Mouse (Mus musculus) macrophage (primary cell): Measurements from ENCODE around the gene Fbp1. TPM values are rescaled to one million over a fixed set of nuclear protein-coding genes. Genes with fewer than 3 reads are reported as not detected.
"Not testable (repeated sequence)": the region's sequence is repeated elsewhere in the genome, so short reads cannot be mapped to it uniquely, and the experiment has no call there.

Experiments used
- H3K27ac ChIP-seq: fragments of 350-480 bp; formaldehyde crosslinking; 2 replicates; pipeline ENCODE4 v1.9.0; 2021
- H3K36me3 ChIP-seq: fragments of 350-480 bp; formaldehyde crosslinking; 2 replicates; pipeline ENCODE4 v1.9.0; 2021; ENCODE audit errors: inconsistent target
- H3K4me3 ChIP-seq: fragments of 350-480 bp; formaldehyde crosslinking; 2 replicates; pipeline ENCODE4 v1.9.0; 2021; ENCODE audit errors: inconsistent target
- H3K79me2 ChIP-seq: fragments of 350-480 bp; formaldehyde crosslinking; 2 replicates; pipeline ENCODE4 v1.9.0; 2021; ENCODE audit errors: inconsistent target
- WGBS: methylation state at CpG from one replicate; pipeline ENCODE4 v1.1.7; 2026; ENCODE audit warnings: inconsistent platforms; ENCODE audit not compliant: missing documents; 5-methylcytosine and 5-hydroxymethylcytosine counted together
- polyA plus RNA-seq: library from polyadenylated mRNA; stranded (reverse); fragments of 250-400 nt; gene quantifications from 3 replicates; pipeline ENCODE4 v1.2.4, GENCODE M21; 2018; ENCODE audit warnings: inconsistent platforms
- total RNA-seq, 78 experiments: library from RNA; depleted of rRNA; stranded (reverse); fragments of 250-400 nt; gene quantifications; 1 replicate in 9 of 78; 2 replicates in 24 of 78; 3 replicates in 43 of 78; 4 replicates in 2 of 78; pipeline ENCODE4 v1.2.4; 2018; ENCODE audit warnings: inconsistent platforms in 56 of 78

Fbp1 gene
- not detected for total RNA-seq (2018; cell fraction: chromatin; rRNA removed)
- under 1 TPM in 1 of 26 experiments, not detected in 25; 0.09 TPM for total RNA-seq (2018; cell fraction: cytosol; rRNA removed)
- not detected for total RNA-seq (2018; cell fraction: nucleus; rRNA removed)
- 0.13 TPM in 1 of 3 replicates, not detected in the others for polyA plus RNA-seq

- Histone ChIP-seq H3K27ac (no peak within 1 kb of the TSS), H3K79me2 (no peaks in the 10 kb centered on the region), H3K4me3 (no peak within 1 kb of the TSS), H3K36me3 (no peaks in the 10 kb centered on the region)
- WGBS: 12% methylated on average over 29 of the region's 29 CpGs
These were observed at the start of gene Fbp1 for GRCm38 (mm10) chr13:62887712-62888441. TSS of gene Fbp1 (minus strand) at chr13:62888282.

- Histone ChIP-seq H3K4me3 (no peak overlapping the region), H3K36me3 (no peaks in the 10 kb centered on the region), H3K79me2 (no peaks in the 10 kb centered on the region), H3K27ac (no peak overlapping the region)
- 94% methylated on average over 4 of the region's 4 CpGs for WGBS
These were observed 44.4 kb upstream of the Fbp1 start for GRCm38 (mm10) chr13:62932452-62932851.

GRCm38 (mm10) chr13:62929766-62930389, 41.8 kb upstream of the Fbp1 start:
- Histone ChIP-seq H3K4me3 (no peak overlapping the region), H3K36me3 (no peaks in the 10 kb centered on the region), H3K79me2 (no peaks in the 10 kb centered on the region), H3K27ac (no peak overlapping the region)
- WGBS: 97% methylated on average over 9 of the region's 9 CpGs

GRCm38 (mm10) chr13:62929144-62929543, 41.1 kb upstream of the Fbp1 start:
- H3K27ac ChIP-seq, H3K79me2 ChIP-seq, H3K4me3 ChIP-seq, H3K36me3 ChIP-seq: not testable (repeated sequence)
- WGBS: 90% methylated on average over 2 of the region's 3 CpGs

GRCm38 (mm10) chr13:62927470-62927869, 39.4 kb upstream of the Fbp1 start:
- Histone ChIP-seq H3K36me3 (no peaks in the 10 kb centered on the region), H3K4me3 (no peak overlapping the region), H3K27ac (no peak overlapping the region), H3K79me2 (no peaks in the 10 kb centered on the region)
- WGBS: 73% methylated on average over 1 of the region's 1 CpGs

- Histone ChIP-seq H3K4me3 (no peak overlapping the region), H3K36me3 (no peaks in the 10 kb centered on the region), H3K79me2 (no peaks in the 10 kb centered on the region), H3K27ac (no peak overlapping the region)
- WGBS: 100% methylated on average over 1 of the region's 1 CpGs
These were observed 38.4 kb upstream of the Fbp1 start for GRCm38 (mm10) chr13:62926479-62926878.

- Histone ChIP-seq H3K36me3 (no peaks in the 10 kb centered on the region), H3K79me2 (no peaks in the 10 kb centered on the region), H3K4me3 (no peak overlapping the region), H3K27ac (no peak overlapping the region)
- WGBS: 97% methylated on average over 8 of the region's 8 CpGs
These were observed 35.1 kb upstream of the Fbp1 start for GRCm38 (mm10) chr13:62923182-62923581.

GRCm38 (mm10) chr13:62922645-62923044, 34.6 kb upstream of the Fbp1 start:
- Histone ChIP-seq H3K36me3 (no peaks in the 10 kb centered on the region), H3K27ac (no peak overlapping the region), H3K79me2 (no peaks in the 10 kb centered on the region), H3K4me3 (no peak overlapping the region)
- 77% methylated on average over 3 of the region's 3 CpGs for WGBS

GRCm38 (mm10) chr13:62919647-62920341, 31.7 kb upstream of the Fbp1 start:
- WGBS: 50% methylated on average over 10 of the region's 11 CpGs
- Histone ChIP-seq H3K27ac (no peak overlapping the region), H3K36me3 (no peaks in the 10 kb centered on the region), H3K79me2 (no peaks in the 10 kb centered on the region), H3K4me3 (no peak overlapping the region)

- Histone ChIP-seq H3K4me3 (no peak overlapping the region), H3K79me2 (no peaks in the 10 kb centered on the region), H3K27ac (no peak overlapping the region), H3K36me3 (no peaks in the 10 kb centered on the region)
- 17% methylated on average over 1 of the region's 1 CpGs for WGBS
These were observed 29.5 kb upstream of the Fbp1 start for GRCm38 (mm10) chr13:62917416-62918110.

GRCm38 (mm10) chr13:62916675-62917074, 28.6 kb upstream of the Fbp1 start:
- no peak overlapping the region for H3K27ac ChIP-seq
- H3K79me2 ChIP-seq: no peaks in the 10 kb centered on the region
- no peak overlapping the region for H3K4me3 ChIP-seq
- WGBS: 38% methylated on average over 4 of the region's 4 CpGs
- no peaks in the 10 kb centered on the region for H3K36me3 ChIP-seq

GRCm38 (mm10) chr13:62911575-62911974, 23.5 kb upstream of the Fbp1 start:
- WGBS: 81% methylated on average over 5 of the region's 5 CpGs
- H3K4me3 ChIP-seq: no peak overlapping the region
- no peaks in the 10 kb centered on the region for H3K36me3 ChIP-seq
- H3K79me2 ChIP-seq: no peaks in the 10 kb centered on the region
- no peak overlapping the region for H3K27ac ChIP-seq

GRCm38 (mm10) chr13:62910206-62910605, 22.1 kb upstream of the Fbp1 start:
- Histone ChIP-seq H3K4me3 (no peak overlapping the region), H3K79me2 (no peaks in the 10 kb centered on the region), H3K36me3 (no peaks in the 10 kb centered on the region), H3K27ac (no peak overlapping the region)
- 90% methylated on average over 4 of the region's 4 CpGs for WGBS

- H3K36me3 ChIP-seq: no peaks in the 10 kb centered on the region
- H3K27ac ChIP-seq: no peak overlapping the region
- no peaks in the 10 kb centered on the region for H3K79me2 ChIP-seq
- H3K4me3 ChIP-seq: no peak overlapping the region
- WGBS: 72% methylated on average over 5 of the region's 5 CpGs
These were observed 21.7 kb upstream of the Fbp1 start for GRCm38 (mm10) chr13:62909776-62910175.
